Mouse (Mus musculus): ENCODE data around the gene Gucy2e. TPM values are rescaled to one million over a fixed set of nuclear protein-coding genes. Genes with fewer than 3 reads are reported as not detected.

Gucy2e gene
- polyA plus RNA-seq, 1 experiment from 2014 or later, result not detected

- no peaks in the 10 kb centered on the region for H3K9me3 ChIP-seq
- WGBS, result 3% methylated on average over 51 of the region's 51 CpGs
- no peaks in the 10 kb centered on the region for H3K36me3 ChIP-seq
- H3K4me1 ChIP-seq (replicated peaks), result peaks cover 13% of the 10 kb centered on the region
- H3K4me2 ChIP-seq, result peak overlapping the region; percentile 73
- 0 out of 2 replicates have a peak, but pooled peaks have one; percentile 22 for ATAC-seq (ENCODE audit: insufficient number of reproducible peaks, insufficient read depth, low FRiP score, low TSS enrichment, low read depth)
- H3K27me3 ChIP-seq, result peaks cover 68% of the 10 kb centered on the region
- H3K9ac ChIP-seq (replicated peaks), result peak overlapping the region; percentile 48
- H3K27ac ChIP-seq, result no peak overlapping the region
- peak overlapping the region; percentile 42 for H3K4me3 ChIP-seq (replicated peaks)
These were observed 543 bp downstream of the Gucy2e start for GRCm38 (mm10) chr11:69236061-69236925.

DNA sequence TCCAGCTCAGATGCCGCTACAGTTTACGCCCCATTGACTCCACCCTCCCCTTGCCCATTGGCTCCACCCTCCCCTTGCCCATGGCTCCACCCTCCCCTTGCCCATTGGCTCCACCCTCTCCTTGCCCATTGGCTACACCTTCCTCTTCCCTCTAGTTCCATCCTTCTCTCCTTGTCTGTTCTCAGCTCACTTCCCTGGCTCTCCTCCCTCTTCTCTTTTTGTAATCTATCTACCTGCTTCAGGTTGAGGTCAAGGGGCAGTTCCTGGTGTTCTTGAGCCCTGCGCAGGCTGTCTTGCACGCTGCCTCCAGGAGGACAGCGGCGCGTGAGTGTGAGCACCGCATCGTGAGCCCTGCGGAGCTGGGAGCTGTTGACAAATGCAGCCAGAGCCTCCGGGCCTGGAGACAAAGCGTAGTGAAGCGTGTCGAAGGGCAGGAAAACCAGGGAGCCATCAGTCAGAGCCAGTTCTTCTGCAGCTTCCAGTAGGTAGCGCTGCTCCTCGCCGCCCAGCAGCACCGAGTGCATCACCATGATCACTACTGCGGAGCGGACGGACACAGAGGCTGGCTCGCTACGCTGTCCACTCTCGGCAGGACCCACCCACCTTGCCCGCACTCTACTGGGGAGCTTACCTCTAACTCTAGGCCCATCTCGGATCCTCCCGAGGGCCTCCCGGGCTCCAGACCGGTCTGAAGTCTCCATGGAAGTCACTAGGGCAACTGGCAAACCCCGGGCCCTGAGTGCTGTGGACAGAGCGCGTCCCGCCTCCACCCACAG, 1.4 kb downstream of the Gucy2e start:
- peak overlapping the region; percentile 42 for H3K4me3 ChIP-seq (replicated peaks)
- H3K9ac ChIP-seq (replicated peaks), result peak overlapping the region; percentile 48
- peak overlapping the region; percentile 73 for H3K4me2 ChIP-seq
- H3K27ac ChIP-seq, result no peak overlapping the region
- 0 out of 2 replicates have a peak, but pooled peaks have one; percentile 27 for ATAC-seq (ENCODE audit: insufficient number of reproducible peaks, insufficient read depth, low FRiP score, low TSS enrichment, low read depth)
- H3K9me3 ChIP-seq, result no peaks in the 10 kb centered on the region
- H3K4me1 ChIP-seq (replicated peaks), result peaks cover 13% of the 10 kb centered on the region
- H3K27me3 ChIP-seq, result peaks cover 68% of the 10 kb centered on the region
- under 1% methylated on average over 32 of the region's 33 CpGs for WGBS
- no peaks in the 10 kb centered on the region for H3K36me3 ChIP-seq

DNA sequence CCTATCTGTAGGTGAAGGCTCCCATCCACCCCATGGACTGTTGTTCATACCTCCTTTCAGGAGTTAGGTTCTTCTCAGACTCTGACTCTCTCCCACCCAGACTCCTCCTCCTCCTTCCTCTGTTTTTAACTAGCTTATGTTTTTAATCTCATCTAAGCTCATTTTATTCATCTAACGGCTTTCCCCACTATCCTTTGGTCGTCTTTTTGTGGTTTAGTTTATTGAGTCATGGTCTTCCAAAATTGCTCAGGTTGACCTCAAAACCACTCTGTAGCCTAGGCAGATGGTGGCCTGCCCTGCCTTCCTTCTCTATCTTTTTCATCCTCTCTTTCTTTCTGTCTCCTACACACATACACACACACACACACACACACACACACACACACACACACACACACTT, 3.7 kb downstream of the Gucy2e start:
- no peak for ATAC-seq (ENCODE audit: insufficient number of reproducible peaks, insufficient read depth, low FRiP score, low TSS enrichment, low read depth)
- peaks cover 64% of the 10 kb centered on the region for H3K27me3 ChIP-seq
- peaks cover 22% of the 10 kb centered on the region for H3K4me1 ChIP-seq (replicated peaks)
- no peaks in the 10 kb centered on the region for H3K36me3 ChIP-seq
- H3K4me2 ChIP-seq, result no peak overlapping the region
- no peak overlapping the region for H3K27ac ChIP-seq
- no peaks in the 10 kb centered on the region for H3K9me3 ChIP-seq
- no peak overlapping the region for H3K9ac ChIP-seq (replicated peaks)
- no peak overlapping the region for H3K4me3 ChIP-seq (replicated peaks)
- WGBS, result 61% methylated on average over 2 of the region's 2 CpGs

DNA sequence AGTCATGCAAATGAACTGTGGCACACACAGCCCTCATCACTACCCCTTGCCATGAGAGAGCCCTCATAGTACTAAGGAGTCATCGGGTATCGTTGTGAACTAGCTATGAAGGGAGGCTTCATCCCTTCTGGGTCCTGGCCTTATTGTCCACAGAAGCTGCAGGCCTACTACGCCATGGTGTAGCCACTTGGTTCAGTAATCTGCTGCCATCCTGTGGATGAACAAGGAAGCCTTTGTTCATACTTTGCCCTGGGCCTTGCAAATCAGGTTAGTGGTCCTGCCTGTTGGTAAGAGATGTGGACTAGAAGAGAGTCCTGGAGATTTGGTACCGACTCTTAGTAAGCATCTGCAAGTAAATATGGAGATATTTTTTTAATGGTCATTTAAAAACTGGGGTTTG, 6.4 kb downstream of the Gucy2e start:
- peaks cover 53% of the 10 kb centered on the region for H3K27me3 ChIP-seq
- H3K4me3 ChIP-seq (replicated peaks), result no peak overlapping the region
- H3K27ac ChIP-seq, result no peak overlapping the region
- H3K4me2 ChIP-seq, result no peak overlapping the region
- WGBS, result 79% methylated on average over 4 of the region's 4 CpGs
- H3K36me3 ChIP-seq, result no peaks in the 10 kb centered on the region
- ATAC-seq (ENCODE audit: insufficient number of reproducible peaks, insufficient read depth, low FRiP score, low TSS enrichment, low read depth), result no peak
- H3K4me1 ChIP-seq (replicated peaks), result peaks cover 13% of the 10 kb centered on the region
- no peaks in the 10 kb centered on the region for H3K9me3 ChIP-seq
- H3K9ac ChIP-seq (replicated peaks), result no peak overlapping the region

- Histone ChIP-seq H3K27me3 (peaks cover 22% of the 10 kb centered on the region), H3K36me3 (no peaks in the 10 kb centered on the region), H3K4me2 (no peak overlapping the region), H3K4me1 (replicated peaks) (peaks cover 9% of the 10 kb centered on the region), H3K27ac (no peak overlapping the region), H3K9me3 (peaks cover 6% of the 10 kb centered on the region; the same call in 1 of the 2 replicates), H3K4me3 (replicated peaks) (no peak overlapping the region), H3K9ac (replicated peaks) (no peak overlapping the region)
- 55% methylated on average over 1 of the region's 1 CpGs for WGBS
- ATAC-seq (ENCODE audit: insufficient number of reproducible peaks, insufficient read depth, low FRiP score, low TSS enrichment, low read depth), result no peak
These were observed 11.1 kb downstream of the Gucy2e start for GRCm38 (mm10) chr11:69225715-69226114.

- no peaks in the 10 kb centered on the region for H3K36me3 ChIP-seq
- WGBS, result 82% methylated on average over 4 of the region's 4 CpGs
- no peak for ATAC-seq (ENCODE audit: insufficient number of reproducible peaks, insufficient read depth, low FRiP score, low TSS enrichment, low read depth)
- H3K9me3 ChIP-seq, result peaks cover 6% of the 10 kb centered on the region; the same call in 1 of the 2 replicates
- no peak overlapping the region for H3K4me3 ChIP-seq (replicated peaks)
- H3K27ac ChIP-seq, result no peak overlapping the region
- H3K4me1 ChIP-seq (replicated peaks), result no peaks in the 10 kb centered on the region
- H3K4me2 ChIP-seq, result no peak overlapping the region
- no peak overlapping the region for H3K9ac ChIP-seq (replicated peaks)
- H3K27me3 ChIP-seq, result peaks cover 15% of the 10 kb centered on the region
These were observed 13.7 kb downstream of the Gucy2e start for GRCm38 (mm10) chr11:69223101-69223500.

DNA sequence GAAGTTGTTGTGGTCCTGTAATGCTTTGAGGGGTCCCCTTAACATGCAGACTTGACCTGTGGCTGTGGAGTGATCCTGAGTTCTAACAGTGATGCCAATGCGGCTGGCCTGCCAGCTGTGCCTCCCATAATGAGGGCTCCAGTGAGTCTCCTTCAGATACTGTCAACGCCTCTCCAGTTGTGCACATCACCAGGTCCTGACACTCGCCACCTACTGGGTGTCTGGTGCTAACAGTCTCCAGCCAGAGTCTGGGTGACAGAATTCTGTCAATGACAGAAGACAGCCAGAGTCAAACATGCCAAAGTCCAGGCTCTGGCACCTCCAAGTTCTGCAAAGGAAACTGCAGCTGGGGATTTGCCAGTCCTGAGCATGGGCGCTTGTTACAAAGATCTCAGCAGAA, 15.8 kb downstream of the Gucy2e start:
- H3K9ac ChIP-seq (replicated peaks), result no peak overlapping the region
- H3K27ac ChIP-seq, result no peak overlapping the region
- H3K36me3 ChIP-seq, result no peaks in the 10 kb centered on the region
- ATAC-seq (ENCODE audit: insufficient number of reproducible peaks, insufficient read depth, low FRiP score, low TSS enrichment, low read depth), result no peak
- H3K4me1 ChIP-seq (replicated peaks), result no peaks in the 10 kb centered on the region
- no peak overlapping the region for H3K4me3 ChIP-seq (replicated peaks)
- H3K4me2 ChIP-seq, result no peak overlapping the region
- 0 out of 2 replicates have a peak, but pooled peaks cover under 1% of the 10 kb centered on the region for H3K27me3 ChIP-seq
- whole genome bisulfite sequencing, result 63% methylated on average over 4 of the region's 4 CpGs
- H3K9me3 ChIP-seq, result peaks cover 6% of the 10 kb centered on the region; the same call in 1 of the 2 replicates

DNA sequence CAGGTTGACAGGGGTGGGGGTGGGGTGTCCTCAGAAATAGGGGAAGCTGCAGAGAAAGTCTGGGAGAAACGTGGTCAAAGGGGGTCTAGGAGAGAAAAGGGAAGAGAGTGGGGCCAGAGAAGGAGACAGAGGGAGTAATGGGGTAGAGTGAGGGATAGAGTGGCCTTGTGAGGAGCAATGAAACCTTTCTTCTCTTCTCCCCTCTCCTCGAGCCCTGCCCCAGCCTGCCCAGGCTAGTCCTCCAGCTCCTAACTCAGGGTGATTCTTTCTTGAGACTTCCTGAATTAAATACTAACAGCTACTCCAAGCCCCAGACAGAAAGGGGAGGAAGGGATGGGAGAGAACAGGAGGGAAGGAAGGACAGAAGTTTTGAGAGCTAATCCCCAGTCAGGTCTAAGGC, 18.2 kb downstream of the Gucy2e start:
- no peaks in the 10 kb centered on the region for H3K9me3 ChIP-seq
- WGBS, result 68% methylated on average over 2 of the region's 2 CpGs
- H3K27ac ChIP-seq, result no peak overlapping the region
- ATAC-seq (ENCODE audit: insufficient number of reproducible peaks, insufficient read depth, low FRiP score, low TSS enrichment, low read depth), result no peak
- no peak overlapping the region for H3K4me3 ChIP-seq (replicated peaks)
- no peak overlapping the region for H3K4me2 ChIP-seq
- H3K36me3 ChIP-seq, result no peaks in the 10 kb centered on the region
- no peaks in the 10 kb centered on the region for H3K4me1 ChIP-seq (replicated peaks)
- no peak overlapping the region for H3K9ac ChIP-seq (replicated peaks)
- H3K27me3 ChIP-seq, result no peaks in the 10 kb centered on the region

GRCm38 (mm10) chr11:69217411-69217810, 19.4 kb downstream of the Gucy2e start:
- Histone ChIP-seq H3K27me3 (no peaks in the 10 kb centered on the region), H3K9me3 (no peaks in the 10 kb centered on the region), H3K4me2 (no peak overlapping the region), H3K4me1 (replicated peaks) (no peaks in the 10 kb centered on the region), H3K9ac (replicated peaks) (no peak overlapping the region), H3K4me3 (replicated peaks) (no peak overlapping the region), H3K36me3 (no peaks in the 10 kb centered on the region), H3K27ac (no peak overlapping the region)
- no peak for ATAC-seq (ENCODE audit: insufficient number of reproducible peaks, insufficient read depth, low FRiP score, low TSS enrichment, low read depth)
- 84% methylated on average over 5 of the region's 5 CpGs for WGBS

GRCm38 (mm10) chr11:69211431-69211830, 25.4 kb downstream of the Gucy2e start:
- WGBS, result 30% methylated on average over 2 of the region's 2 CpGs
- no peak for ATAC-seq (ENCODE audit: insufficient number of reproducible peaks, insufficient read depth, low FRiP score, low TSS enrichment, low read depth)
- Histone ChIP-seq H3K9ac (replicated peaks) (no peak overlapping the region), H3K4me2 (peak overlapping the region; percentile 18), H3K4me3 (replicated peaks) (peak overlapping the region; percentile 19), H3K27ac (no peak overlapping the region), H3K9me3 (no peaks in the 10 kb centered on the region), H3K4me1 (replicated peaks) (no peaks in the 10 kb centered on the region), H3K27me3 (0 out of 2 replicates have a peak, but pooled peaks cover 6% of the 10 kb centered on the region), H3K36me3 (no peaks in the 10 kb centered on the region)
